Mouse (Mus musculus) lung, postnatal 36 days (tissue): ENCODE results near the gene Sfxn3.
A peak's percentile ranks its signal among the peaks of the same experiment; 100 is the strongest.

ENCODE experiments used
- DNase-seq: peaks from one replicate; pipeline ENCODE4 v3.0.0; 2022; ENCODE audit warnings: mixed read lengths

The Sfxn3 gene

GRCm38 (mm10) chr19:45076586-45077510 lies 29.5 kb downstream of the Sfxn3 start:
- peak; percentile 75 for DNase-seq

- DNase-seq: no peak
Measured at GRCm38 (mm10) chr19:45077742-45078645, 30.7 kb downstream of the Sfxn3 start.

- DNase-seq: peak; percentile 74
Measured at GRCm38 (mm10) chr19:45078971-45079764, 31.9 kb downstream of the Sfxn3 start.

GRCm38 (mm10) chr19:45079769-45080515 lies 32.6 kb downstream of the Sfxn3 start:
- peak; percentile 93 for DNase-seq

- no peak for DNase-seq
Measured at GRCm38 (mm10) chr19:45080711-45081110, 33.4 kb downstream of the Sfxn3 start.

GRCm38 (mm10) chr19:45081279-45081678 lies 34.0 kb downstream of the Sfxn3 start:
- DNase-seq: peak; percentile 80

- peak; percentile 75 for DNase-seq
Measured at GRCm38 (mm10) chr19:45081841-45082550, 34.7 kb downstream of the Sfxn3 start.

- DNase-seq: peak; percentile 45
Measured at GRCm38 (mm10) chr19:45097868-45098267, 50.6 kb downstream of the Sfxn3 start.

- DNase-seq: no peak
Measured at GRCm38 (mm10) chr19:45100486-45101270, 53.4 kb downstream of the Sfxn3 start.

- no peak for DNase-seq
Measured at GRCm38 (mm10) chr19:45105591-45105990, 58.3 kb downstream of the Sfxn3 start.
